Mouse (Mus musculus) liver, adult 2 months (tissue): ENCODE measurements at regions not wholly inside any gene's neighbourhood (a gene's known extent, or its start where the extent isn't known, plus 50 kb on each side); places are given as distances from the start of the nearest gene placed in this dataset.

ENCODE experiments used
- DNase-seq: peaks from one replicate; pipeline ENCODE4 v3.0.0-alpha.2; 2011; ENCODE audit warnings: low read depth, low spot score; ENCODE audit errors: extremely low read depth
- H3K27ac ChIP-seq: fragments of 200-500 bp; replicated peaks from 2 replicates; pipeline ENCODE4 v1.5.1; 2012; ENCODE audit warnings: low read depth, mild to moderate bottlenecking, control low read depth, inconsistent platforms, low read length; ENCODE audit not compliant: insufficient read depth
- H3K27me3 ChIP-seq: fragments of 200-500 bp; 2 replicates; pipeline ENCODE4 v1.6.1; 2012; ENCODE audit warnings: mild to moderate bottlenecking, moderate library complexity, low read length, inconsistent platforms; ENCODE audit not compliant: control insufficient read depth, insufficient read depth
- H3K36me3 ChIP-seq: fragments of 200-500 bp; 2 replicates; pipeline ENCODE4 v1.6.1; 2012; ENCODE audit warnings: low read length, inconsistent platforms; ENCODE audit not compliant: control insufficient read depth, insufficient read depth
- H3K4me1 ChIP-seq: fragments of 200-500 bp; 2 replicates; pipeline ENCODE4 v1.6.1; 2011; ENCODE audit warnings: low read length; ENCODE audit not compliant: control insufficient read depth, insufficient read depth
- H3K4me3 ChIP-seq: fragments of 200-500 bp; 2 replicates; pipeline ENCODE4 v1.5.1; 2011; ENCODE audit warnings: low read depth, mild to moderate bottlenecking, control low read depth, low read length, moderate library complexity; ENCODE audit not compliant: insufficient read depth
- H3K79me2 ChIP-seq: fragments of 200-500 bp; 2 replicates; pipeline ENCODE4 v1.6.1; 2012; ENCODE audit warnings: inconsistent platforms, mild to moderate bottlenecking, low read length, moderate library complexity; ENCODE audit not compliant: control insufficient read depth, insufficient read depth
- H3K9ac ChIP-seq: fragments of 200-500 bp; 2 replicates; pipeline ENCODE4 v1.6.1; 2012; ENCODE audit warnings: low read depth, mild to moderate bottlenecking, control low read depth, inconsistent platforms, low read length
- CTCF ChIP-seq: fragments of 200-500 bp; IDR thresholded peaks from 2 replicates; pipeline ENCODE4 v1.5.1; 2011; ENCODE audit warnings: low read depth, low read length, control low read depth
- POLR2A ChIP-seq: fragments of 200-500 bp; IDR thresholded peaks from 2 replicates; pipeline ENCODE4 v1.6.1; 2011; ENCODE audit warnings: low read length, control low read depth; ENCODE audit not compliant: insufficient read depth; ENCODE audit errors: extremely low read depth
- WGBS: fragments of 180-500 bp; shearing (Covaris S2); methylation state at CpG from one replicate; pipeline ENCODE4 v1.1.7; 2018; 5-methylcytosine and 5-hydroxymethylcytosine counted together

- Histone ChIP-seq H3K27ac (no peak overlapping the region), H3K9ac (no peak overlapping the region), H3K4me3 (no peak overlapping the region), H3K79me2 (no peaks in the 10 kb centered on the region), H3K36me3 (no peaks in the 10 kb centered on the region), H3K27me3 (no peaks in the 10 kb centered on the region), H3K4me1 (no peaks in the 10 kb centered on the region)
- WGBS: 74% methylated on average over 4 of the region's 4 CpGs
- no peak for DNase-seq
- TF ChIP-seq CTCF: no peak
- no peak for TF ChIP-seq POLR2A
These were observed 86.0 kb downstream of the Smim20 start for GRCm38 (mm10) chr5:53352852-53353251.

GRCm38 (mm10) chr5:53354296-53354695 lies 87.4 kb downstream of the Smim20 start:
- no peak overlapping the region for H3K9ac ChIP-seq
- TF ChIP-seq CTCF (no peak), POLR2A (no peak)
- no peak overlapping the region for H3K4me3 ChIP-seq
- no peaks in the 10 kb centered on the region for H3K79me2 ChIP-seq
- no peaks in the 10 kb centered on the region for H3K4me1 ChIP-seq
- no peaks in the 10 kb centered on the region for H3K36me3 ChIP-seq
- no peak for DNase-seq
- WGBS: 74% methylated on average over 3 of the region's 3 CpGs
- H3K27me3 ChIP-seq: no peaks in the 10 kb centered on the region
- H3K27ac ChIP-seq: no peak overlapping the region

- Histone ChIP-seq H3K36me3 (no peaks in the 10 kb centered on the region), H3K79me2 (no peaks in the 10 kb centered on the region), H3K4me1 (no peaks in the 10 kb centered on the region), H3K27me3 (no peaks in the 10 kb centered on the region), H3K4me3 (no peak overlapping the region), H3K27ac (no peak overlapping the region), H3K9ac (no peak overlapping the region)
- peak; percentile 13 for DNase-seq
- TF ChIP-seq CTCF: peak; percentile 93
- TF ChIP-seq POLR2A: no peak
- 2% methylated on average over 6 of the region's 6 CpGs for WGBS
These were observed 88.2 kb downstream of the Smim20 start for GRCm38 (mm10) chr5:53355069-53355468.

GRCm38 (mm10) chr5:53357086-53357608 lies 90.3 kb downstream of the Smim20 start:
- no peaks in the 10 kb centered on the region for H3K79me2 ChIP-seq
- no peak overlapping the region for H3K9ac ChIP-seq
- no peaks in the 10 kb centered on the region for H3K4me1 ChIP-seq
- H3K4me3 ChIP-seq: no peak overlapping the region
- no peak for DNase-seq
- no peaks in the 10 kb centered on the region for H3K36me3 ChIP-seq
- WGBS: 74% methylated on average over 7 of the region's 7 CpGs
- H3K27me3 ChIP-seq: no peaks in the 10 kb centered on the region
- TF ChIP-seq POLR2A (no peak), CTCF (no peak)
- H3K27ac ChIP-seq: no peak overlapping the region

- DNase-seq: no peak
- Histone ChIP-seq H3K27ac (no peak overlapping the region), H3K79me2 (no peaks in the 10 kb centered on the region), H3K27me3 (no peaks in the 10 kb centered on the region), H3K36me3 (no peaks in the 10 kb centered on the region), H3K4me3 (no peak overlapping the region), H3K4me1 (no peaks in the 10 kb centered on the region), H3K9ac (no peak overlapping the region)
- 48% methylated on average over 4 of the region's 4 CpGs for WGBS
- no peak for TF ChIP-seq CTCF
- TF ChIP-seq POLR2A: no peak
These were observed 91.3 kb downstream of the Smim20 start for GRCm38 (mm10) chr5:53358181-53358580.

GRCm38 (mm10) chr5:53359887-53360286 lies 93.0 kb downstream of the Smim20 start:
- Histone ChIP-seq H3K79me2 (no peaks in the 10 kb centered on the region), H3K4me1 (no peaks in the 10 kb centered on the region), H3K27me3 (no peaks in the 10 kb centered on the region), H3K27ac (no peak overlapping the region), H3K4me3 (no peak overlapping the region), H3K9ac (no peak overlapping the region), H3K36me3 (no peaks in the 10 kb centered on the region)
- DNase-seq: no peak
- 91% methylated on average over 12 of the region's 12 CpGs for WGBS
- TF ChIP-seq POLR2A (no peak), CTCF (no peak)
